17 mouse cellular contexts compared by ENCODE assay signal in the genomic region with DNA sequence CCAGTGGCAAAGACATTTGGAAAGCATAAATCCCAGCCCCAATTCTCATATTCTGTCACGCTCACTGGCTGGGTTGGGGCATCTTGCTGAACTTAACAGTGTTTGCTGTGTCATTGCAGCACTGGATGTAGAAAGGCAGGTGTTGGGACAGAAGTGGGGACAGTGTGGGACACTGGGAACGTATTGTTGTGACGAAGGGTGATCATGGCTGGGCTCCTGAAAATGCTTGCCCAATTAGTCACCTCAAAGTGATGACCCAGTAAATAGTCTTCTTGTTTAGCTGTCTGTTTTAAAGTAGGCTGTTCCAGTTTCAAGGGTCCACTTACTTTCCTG.
A peak's percentile ranks its signal among the peaks of the same experiment; 100 is the strongest.
DNase-seq lines count a peak whose midpoint lies in the region; ATAC-seq lines count a peak whose summit lies in the region.
"Had no signal": no experiment of that assay in that cellular context is flagged by ENCODE, and none has a peak within 500 bp of the region (broad histone marks: within the 10 kb centered on the region; RNA-seq: fewer than 3 reads in every experiment).

No protein-coding gene starts in this region.

- peaks cover 5% of the 10 kb centered on the region; the same call in 1 of the 2 replicates for H3K4me1 ChIP-seq in hindbrain, embryonic 16.5 days (ENCODE audit: control insufficient read depth, insufficient read depth, low read depth, low read length)
- peaks cover 14% of the 10 kb centered on the region for H3K4me1 ChIP-seq in hindbrain, embryonic 13.5 days (replicated peaks)
- H3K4me1 ChIP-seq in neural tube, embryonic 15.5 days: peaks cover 14% of the 10 kb centered on the region
- peaks cover 25% of the 10 kb centered on the region for H3K4me1 ChIP-seq in limb, embryonic 13.5 days
- no peaks in the 10 kb centered on the region for H3K4me1 ChIP-seq in midbrain, embryonic 16.5 days (ENCODE audit: control insufficient read depth, insufficient read depth, low read length)

- no peak overlapping the region for H3K27ac ChIP-seq in hindbrain, embryonic 16.5 days (ENCODE audit: low read depth, low read length)
- no peak overlapping the region for H3K27ac ChIP-seq in hindbrain, embryonic 13.5 days
- no peak overlapping the region for H3K27ac ChIP-seq in neural tube, embryonic 15.5 days (replicated peaks)
- H3K27ac ChIP-seq in limb, embryonic 13.5 days: peak overlapping the region; percentile 11; the same call in 1 of the 2 replicates
- H3K27ac ChIP-seq in midbrain, embryonic 16.5 days (ENCODE audit: low read length): no peak overlapping the region
- H3K27ac ChIP-seq: forebrain, embryonic 13.5 days had no signal

- 89% methylated on average over 3 of the region's 3 CpGs for WGBS in hindbrain, embryonic 16.5 days
- 91% methylated on average over 3 of the region's 3 CpGs for WGBS in hindbrain, embryonic 13.5 days
- WGBS in neural tube, embryonic 15.5 days: 84% methylated on average over 3 of the region's 3 CpGs
- WGBS in limb, embryonic 13.5 days: 74% methylated on average over 3 of the region's 3 CpGs
- WGBS in midbrain, embryonic 16.5 days: 96% methylated on average over 3 of the region's 3 CpGs

- H3K9me3 ChIP-seq in hindbrain, embryonic 16.5 days (ENCODE audit: control insufficient read depth, low read length): no peaks in the 10 kb centered on the region
- no peaks in the 10 kb centered on the region for H3K9me3 ChIP-seq in hindbrain, embryonic 13.5 days
- H3K9me3 ChIP-seq in neural tube, embryonic 15.5 days (replicated peaks): no peaks in the 10 kb centered on the region
- H3K9me3 ChIP-seq in limb, embryonic 13.5 days: no peaks in the 10 kb centered on the region
- H3K9me3 ChIP-seq in midbrain, embryonic 16.5 days (replicated peaks; ENCODE audit: control insufficient read depth, low read length, poor library complexity, severe bottlenecking): no peaks in the 10 kb centered on the region
- H3K9me3 ChIP-seq: embryonic facial prominence, embryonic 12.5 days; forebrain, embryonic 13.5 days had no signal

- no peaks in the 10 kb centered on the region for H3K36me3 ChIP-seq in hindbrain, embryonic 16.5 days (ENCODE audit: control insufficient read depth, insufficient read depth, low read length)
- H3K36me3 ChIP-seq in hindbrain, embryonic 13.5 days: no peaks in the 10 kb centered on the region
- H3K36me3 ChIP-seq in neural tube, embryonic 15.5 days: no peaks in the 10 kb centered on the region
- H3K36me3 ChIP-seq in limb, embryonic 13.5 days: no peaks in the 10 kb centered on the region
- H3K36me3 ChIP-seq in midbrain, embryonic 16.5 days (ENCODE audit: control insufficient read depth, insufficient read depth, low read length): no peaks in the 10 kb centered on the region
- H3K36me3 ChIP-seq: embryonic facial prominence, embryonic 12.5 days had no signal

- peak; percentile 20 for DNase-seq in neural tube, embryonic 10.5 days (ENCODE audit: extremely low spot score, low spot score)
- no peak for DNase-seq in cerebellum, adult 9-10 months
- DNase-seq: cerebellum, adult 18-20 months; kidney, adult 11 months; layer of hippocampus, adult 9-11 months; liver, postnatal 0 days had no signal

- no peaks in the 10 kb centered on the region for H3K27me3 ChIP-seq in hindbrain, embryonic 16.5 days (replicated peaks; ENCODE audit: control insufficient read depth, insufficient read depth, low read length)
- H3K27me3 ChIP-seq in hindbrain, embryonic 13.5 days: no peaks in the 10 kb centered on the region
- H3K27me3 ChIP-seq in neural tube, embryonic 15.5 days (replicated peaks): no peaks in the 10 kb centered on the region
- H3K27me3 ChIP-seq in limb, embryonic 13.5 days: no peaks in the 10 kb centered on the region
- H3K27me3 ChIP-seq in midbrain, embryonic 16.5 days (ENCODE audit: control insufficient read depth, insufficient read depth, low read depth, low read length): no peaks in the 10 kb centered on the region
- H3K27me3 ChIP-seq: embryonic facial prominence, embryonic 12.5 days; forebrain, embryonic 13.5 days had no signal

- ATAC-seq in hindbrain, embryonic 16.5 days: 0 out of 2 replicates have a peak, but pooled peaks have one; percentile 20
- no peak for ATAC-seq in hindbrain, embryonic 13.5 days (ENCODE audit: low FRiP score)
- ATAC-seq in neural tube, embryonic 15.5 days (ENCODE audit: low FRiP score): no peak
- ATAC-seq in limb, embryonic 13.5 days (ENCODE audit: low FRiP score, low read depth): peak; percentile 22; the same call in 1 of the 2 replicates
- no peak for ATAC-seq in midbrain, embryonic 16.5 days
- ATAC-seq: activated CD4-positive, CD25-positive, alpha-beta regulatory T cell, adult 4 months; liver, postnatal 0 days had no signal

- no peak overlapping the region for H3K4me3 ChIP-seq in hindbrain, embryonic 16.5 days (ENCODE audit: low read length)
- no peak overlapping the region for H3K4me3 ChIP-seq in hindbrain, embryonic 13.5 days
- no peak overlapping the region for H3K4me3 ChIP-seq in neural tube, embryonic 15.5 days (replicated peaks)
- H3K4me3 ChIP-seq in limb, embryonic 13.5 days: no peak overlapping the region
- no peak overlapping the region for H3K4me3 ChIP-seq in midbrain, embryonic 16.5 days (ENCODE audit: low read depth, low read length)
- H3K4me3 ChIP-seq: embryonic facial prominence, embryonic 12.5 days; forebrain, embryonic 13.5 days had no signal

- no peak overlapping the region for H3K4me2 ChIP-seq in hindbrain, embryonic 16.5 days (ENCODE audit: low read length)
- no peak overlapping the region for H3K4me2 ChIP-seq in hindbrain, embryonic 13.5 days
- H3K4me2 ChIP-seq in neural tube, embryonic 15.5 days: no peak overlapping the region
- H3K4me2 ChIP-seq in limb, embryonic 13.5 days (replicated peaks): peak overlapping the region; percentile 44; the same call in 1 of the 2 replicates
- H3K4me2 ChIP-seq in midbrain, embryonic 16.5 days (ENCODE audit: low read length): no peak overlapping the region
- H3K4me2 ChIP-seq: embryonic facial prominence, embryonic 12.5 days; forebrain, embryonic 13.5 days; heart, embryonic 11.5 days; liver, embryonic 11.5 days; midbrain, embryonic 11.5 days had no signal

- no peak overlapping the region for H3K9ac ChIP-seq in hindbrain, embryonic 16.5 days (ENCODE audit: low read depth, low read length)
- H3K9ac ChIP-seq in hindbrain, embryonic 13.5 days: no peak overlapping the region
- no peak overlapping the region for H3K9ac ChIP-seq in neural tube, embryonic 15.5 days (replicated peaks)
- H3K9ac ChIP-seq in limb, embryonic 13.5 days: no peak overlapping the region
- H3K9ac ChIP-seq in midbrain, embryonic 16.5 days (ENCODE audit: low read depth, low read length): no peak overlapping the region
- H3K9ac ChIP-seq: embryonic facial prominence, embryonic 12.5 days; forebrain, embryonic 13.5 days; liver, postnatal 0 days had no signal

Comparison
In these comparisons a context has a peak if more than half of its experiments do, and no peak if none do; other contexts are left out.
1. ATAC-seq: peak in hindbrain, embryonic 16.5 days (single experiment) and limb, embryonic 13.5 days (single experiment); none in hindbrain, embryonic 13.5 days (single experiment), neural tube, embryonic 15.5 days (single experiment) and midbrain, embryonic 16.5 days (single experiment).